Mouse (Mus musculus): ENCODE measurements around the gene Dcaf8. TPM values are rescaled to one million over a fixed set of nuclear protein-coding genes. Genes with fewer than 3 reads are reported as not detected.

The Dcaf8 gene
- polyA plus RNA-seq, 1 experiment: 53.2 TPM

DNA sequence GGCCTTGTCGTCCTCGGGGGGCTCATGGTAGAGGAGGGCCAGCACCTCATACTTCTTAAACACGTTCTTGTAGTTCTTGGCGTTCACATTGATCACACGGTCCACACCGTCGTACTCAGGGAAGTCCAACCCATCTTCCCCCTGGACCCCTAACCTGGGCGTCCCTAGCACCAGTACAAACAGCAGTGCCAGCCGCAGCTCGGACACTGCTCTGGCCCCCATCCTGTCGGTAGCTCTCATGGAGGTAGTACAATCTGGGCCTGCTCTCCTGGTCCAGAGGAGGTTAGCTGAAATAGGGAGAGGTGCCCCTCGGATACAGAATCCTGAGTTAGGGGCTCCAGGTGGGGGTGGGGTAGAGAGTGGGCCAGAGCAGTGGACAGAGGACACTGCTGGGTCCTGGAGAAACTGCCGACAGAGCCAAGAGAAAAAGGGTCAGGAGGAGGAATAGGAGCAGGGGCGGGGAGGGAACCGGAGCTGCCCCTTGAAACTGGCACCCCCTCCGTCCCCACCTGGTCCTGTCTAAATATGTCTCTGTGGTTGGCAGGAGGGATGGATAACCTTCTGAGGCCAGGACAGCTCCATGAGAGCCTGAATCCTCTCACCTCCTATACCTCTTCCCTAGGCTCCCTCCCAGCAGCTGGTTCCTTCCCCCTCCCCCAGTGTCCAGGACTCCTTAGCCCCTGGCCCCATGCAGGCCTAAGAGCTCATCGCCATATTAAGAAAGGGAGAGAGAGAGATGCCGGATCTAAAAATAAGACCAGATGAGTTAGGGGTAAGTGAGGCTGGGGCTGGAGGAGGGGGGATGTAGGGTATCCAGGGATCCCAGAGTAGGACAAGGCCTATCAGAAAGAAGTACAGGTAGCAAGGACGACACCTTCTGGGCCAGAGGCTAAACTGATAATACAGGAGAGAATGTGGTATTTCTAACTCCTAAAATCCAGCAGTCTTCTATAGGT is 71.8 kb downstream of the Dcaf8 start, which contains the start of gene Casq1:
Casq1 (minus strand) TSS at position 418 of the 956 bp plus-strand sequence.
- Histone ChIP-seq H3K36me3 (ENCODE audit: control insufficient read depth, insufficient read depth, low read length) (no peaks in the 10 kb centered on the region), H3K4me3 (ENCODE audit: control insufficient read depth, low read depth, low read length) (no peak within 1 kb of the TSS), H3K4me1 (ENCODE audit: control insufficient read depth, insufficient read depth, low read length) (peaks cover 6% of the 10 kb centered on the region), H3K27me3 (ENCODE audit: control insufficient read depth, insufficient read depth, low read length) (no peaks in the 10 kb centered on the region), H3K27ac (ENCODE audit: control insufficient read depth, insufficient read depth, low read depth, low read length) (no peak within 1 kb of the TSS)
- TF ChIP-seq POLR2A (IDR thresholded peaks at IDR 0.05; ENCODE audit: control insufficient read depth, low read depth, low read length): no peak
- TF ChIP-seq CTCF (IDR thresholded peaks at IDR 0.05; ENCODE audit: control insufficient read depth, insufficient read depth, insufficient replicate concordance, low read depth, low read length): no peak

DNA sequence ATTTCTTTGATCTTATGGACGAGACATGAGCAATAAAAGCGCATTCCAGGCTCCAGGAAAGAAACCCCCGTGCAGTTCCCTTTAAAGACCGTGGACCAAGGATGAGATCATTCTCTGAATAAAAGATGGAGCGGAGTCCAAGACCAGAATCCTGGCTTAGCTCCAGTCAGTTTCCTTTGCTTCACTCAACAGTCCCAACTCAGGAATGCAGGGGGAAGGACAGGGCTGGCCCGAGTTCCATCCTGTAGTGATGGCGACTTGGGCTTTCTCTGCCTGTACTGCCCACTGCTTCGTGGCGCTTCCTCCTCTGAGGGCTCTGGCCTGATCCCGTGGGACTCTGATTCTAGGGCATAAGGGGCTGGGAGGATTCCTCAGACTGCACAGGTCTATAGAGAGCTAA is 72.5 kb downstream of the Dcaf8 start:
- Histone ChIP-seq H3K36me3 (ENCODE audit: control insufficient read depth, insufficient read depth, low read length) (no peaks in the 10 kb centered on the region), H3K4me3 (ENCODE audit: control insufficient read depth, low read depth, low read length) (no peak overlapping the region), H3K4me1 (ENCODE audit: control insufficient read depth, insufficient read depth, low read length) (peaks cover 6% of the 10 kb centered on the region), H3K27ac (ENCODE audit: control insufficient read depth, insufficient read depth, low read depth, low read length) (no peak overlapping the region), H3K27me3 (ENCODE audit: control insufficient read depth, insufficient read depth, low read length) (no peaks in the 10 kb centered on the region)
- TF ChIP-seq POLR2A (IDR thresholded peaks at IDR 0.05; ENCODE audit: control insufficient read depth, low read depth, low read length) (no peak), CTCF (IDR thresholded peaks at IDR 0.05; ENCODE audit: control insufficient read depth, insufficient read depth, insufficient replicate concordance, low read depth, low read length) (no peak)

DNA sequence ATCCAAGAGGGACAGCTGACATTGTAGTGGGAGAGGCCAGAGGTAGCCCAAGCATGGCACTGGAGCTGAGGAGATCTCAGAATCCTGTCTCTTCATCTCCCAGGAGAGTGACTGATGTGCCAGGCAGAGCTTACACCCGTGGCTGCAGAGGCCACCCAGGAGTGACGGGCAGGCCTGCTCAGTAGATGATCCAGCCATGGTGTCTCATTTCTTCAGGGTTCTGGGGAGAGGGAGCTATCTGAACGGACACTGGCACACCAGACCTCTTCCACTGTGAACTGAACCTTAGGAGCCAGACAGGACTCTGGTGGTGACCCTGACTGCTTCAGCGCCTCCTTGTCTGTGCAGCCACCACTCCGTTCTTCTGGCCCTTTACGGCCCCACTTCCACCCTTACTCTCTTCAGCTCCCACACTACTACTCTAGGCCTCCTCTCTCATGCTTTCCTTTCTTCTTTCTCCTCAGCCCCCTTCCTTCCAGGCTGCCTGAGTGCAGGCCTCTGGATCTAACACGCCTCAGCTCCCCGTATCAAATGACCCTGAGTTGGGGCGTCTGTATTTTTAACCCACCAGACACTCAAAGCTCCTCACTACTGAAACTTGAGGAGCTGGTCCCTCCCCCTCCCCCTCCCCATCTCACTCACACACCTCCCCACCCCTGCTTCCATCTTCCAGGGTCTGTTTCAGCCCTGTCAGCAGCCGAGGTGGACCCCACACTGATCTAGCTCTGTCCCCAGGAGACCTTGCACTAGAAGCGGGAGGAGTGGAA is 73.6 kb downstream of the Dcaf8 start:
- H3K27ac ChIP-seq (ENCODE audit: control insufficient read depth, insufficient read depth, low read depth, low read length): no peak overlapping the region
- no peak overlapping the region for H3K4me3 ChIP-seq (ENCODE audit: control insufficient read depth, low read depth, low read length)
- peaks cover 6% of the 10 kb centered on the region for H3K4me1 ChIP-seq (ENCODE audit: control insufficient read depth, insufficient read depth, low read length)
- no peaks in the 10 kb centered on the region for H3K36me3 ChIP-seq (ENCODE audit: control insufficient read depth, insufficient read depth, low read length)
- TF ChIP-seq POLR2A (IDR thresholded peaks at IDR 0.05; ENCODE audit: control insufficient read depth, low read depth, low read length) (no peak), CTCF (IDR thresholded peaks at IDR 0.05; ENCODE audit: control insufficient read depth, insufficient read depth, insufficient replicate concordance, low read depth, low read length) (no peak)
- H3K27me3 ChIP-seq (ENCODE audit: control insufficient read depth, insufficient read depth, low read length): no peaks in the 10 kb centered on the region

DNA sequence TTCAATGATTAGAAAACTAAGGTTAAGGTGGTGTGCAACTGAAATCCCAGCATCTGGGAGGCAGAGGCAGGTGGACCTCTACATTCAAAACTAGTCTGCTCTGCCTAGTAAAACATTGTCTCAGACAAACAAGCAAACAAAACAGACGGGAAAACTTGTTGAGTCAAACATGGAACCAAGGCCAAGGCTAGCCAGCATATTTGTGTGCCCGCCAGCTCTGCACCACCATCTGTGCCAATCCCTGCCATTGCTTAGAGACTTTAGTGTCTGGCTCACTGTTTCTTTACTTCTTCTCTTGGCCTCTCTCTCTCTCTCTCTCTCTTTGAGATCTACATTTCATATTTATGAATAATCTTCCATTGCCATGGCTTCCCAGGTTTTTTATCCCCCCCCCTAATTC is 80.3 kb downstream of the Dcaf8 start:
- H3K36me3 ChIP-seq (ENCODE audit: control insufficient read depth, insufficient read depth, low read length): no peaks in the 10 kb centered on the region
- no peaks in the 10 kb centered on the region for H3K27me3 ChIP-seq (ENCODE audit: control insufficient read depth, insufficient read depth, low read length)
- no peak overlapping the region for H3K4me3 ChIP-seq (ENCODE audit: control insufficient read depth, low read depth, low read length)
- no peak for TF ChIP-seq POLR2A (IDR thresholded peaks at IDR 0.05; ENCODE audit: control insufficient read depth, low read depth, low read length)
- TF ChIP-seq CTCF (IDR thresholded peaks at IDR 0.05; ENCODE audit: control insufficient read depth, insufficient read depth, insufficient replicate concordance, low read depth, low read length): no peak
- H3K27ac ChIP-seq (ENCODE audit: control insufficient read depth, insufficient read depth, low read depth, low read length): no peak overlapping the region
- no peaks in the 10 kb centered on the region for H3K4me1 ChIP-seq (ENCODE audit: control insufficient read depth, insufficient read depth, low read length)

DNA sequence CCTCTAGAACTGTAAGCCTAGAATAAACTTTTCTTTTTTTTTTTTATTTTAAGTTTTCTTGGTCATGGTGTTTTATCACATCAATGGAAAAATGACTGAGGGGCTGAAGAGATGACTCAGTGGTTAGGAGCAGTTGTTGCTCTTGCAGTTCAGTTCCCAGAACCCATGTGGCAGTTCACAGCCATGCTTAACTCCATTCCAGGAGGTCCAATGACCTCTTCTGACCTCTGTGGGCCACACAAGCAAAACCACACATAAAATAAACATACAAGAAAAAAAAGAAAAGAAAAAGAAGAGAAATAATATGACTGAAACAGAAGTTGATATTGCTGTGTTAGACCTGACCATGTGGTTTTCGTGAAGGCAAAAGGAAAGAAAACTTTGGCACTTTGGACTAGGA is 81.3 kb downstream of the Dcaf8 start:
- no peak overlapping the region for H3K4me3 ChIP-seq (ENCODE audit: control insufficient read depth, low read depth, low read length)
- no peaks in the 10 kb centered on the region for H3K36me3 ChIP-seq (ENCODE audit: control insufficient read depth, insufficient read depth, low read length)
- H3K27me3 ChIP-seq (ENCODE audit: control insufficient read depth, insufficient read depth, low read length): no peaks in the 10 kb centered on the region
- H3K4me1 ChIP-seq (ENCODE audit: control insufficient read depth, insufficient read depth, low read length): no peaks in the 10 kb centered on the region
- TF ChIP-seq POLR2A (IDR thresholded peaks at IDR 0.05; ENCODE audit: control insufficient read depth, low read depth, low read length) (no peak), CTCF (IDR thresholded peaks at IDR 0.05; ENCODE audit: control insufficient read depth, insufficient read depth, insufficient replicate concordance, low read depth, low read length) (no peak)
- H3K27ac ChIP-seq (ENCODE audit: control insufficient read depth, insufficient read depth, low read depth, low read length): no peak overlapping the region

DNA sequence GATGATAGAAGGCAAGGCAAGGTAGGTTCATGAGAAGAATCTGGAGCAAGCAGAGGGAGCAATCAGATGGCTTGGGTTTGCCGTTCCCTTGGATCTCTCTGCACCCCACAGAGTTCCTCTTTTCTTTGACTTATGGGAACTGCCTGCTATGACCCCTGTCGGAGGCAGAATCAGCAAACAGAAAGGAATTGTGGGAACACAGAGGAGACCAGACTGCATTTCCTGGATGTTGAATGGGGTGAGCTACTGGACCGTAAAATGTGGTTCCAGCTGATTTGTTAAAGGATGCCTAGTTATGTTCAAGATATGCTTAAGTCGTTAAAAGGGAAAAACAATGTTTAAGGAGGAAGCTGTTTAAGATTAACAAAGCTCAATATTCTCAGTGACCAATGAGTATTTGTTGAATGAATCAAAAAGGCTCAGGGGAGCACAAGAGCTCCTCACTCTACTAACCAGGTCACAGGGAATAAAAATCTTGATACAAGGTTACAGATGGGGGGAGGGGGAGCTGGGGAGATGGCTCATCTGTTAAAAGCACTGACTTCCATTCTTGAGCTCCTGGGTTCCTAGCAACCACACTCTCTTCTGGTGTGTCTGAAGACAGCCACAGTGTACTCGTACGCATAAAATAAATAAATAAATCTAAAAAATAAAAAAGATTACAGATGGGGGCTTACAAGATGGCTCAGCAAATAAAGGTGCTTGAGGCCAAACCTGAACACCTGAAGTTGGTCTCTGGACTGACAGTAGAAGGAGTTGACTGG is 93.2 kb downstream of the Dcaf8 start:
- no peaks in the 10 kb centered on the region for H3K36me3 ChIP-seq (ENCODE audit: control insufficient read depth, insufficient read depth, low read length)
- H3K27ac ChIP-seq (ENCODE audit: control insufficient read depth, insufficient read depth, low read depth, low read length): no peak overlapping the region
- H3K27me3 ChIP-seq (ENCODE audit: control insufficient read depth, insufficient read depth, low read length): no peaks in the 10 kb centered on the region
- TF ChIP-seq CTCF (IDR thresholded peaks at IDR 0.05; ENCODE audit: control insufficient read depth, insufficient read depth, insufficient replicate concordance, low read depth, low read length) (no peak), POLR2A (IDR thresholded peaks at IDR 0.05; ENCODE audit: control insufficient read depth, low read depth, low read length) (no peak)
- H3K4me1 ChIP-seq (ENCODE audit: control insufficient read depth, insufficient read depth, low read length): peaks cover 5% of the 10 kb centered on the region
- H3K4me3 ChIP-seq (ENCODE audit: control insufficient read depth, low read depth, low read length): no peak overlapping the region
